Mouse (Mus musculus): ENCODE results near the gene Dcpp2. TPM values are rescaled to one million over a fixed set of nuclear protein-coding genes. Genes with fewer than 3 reads are reported as not detected.

Gene Dcpp2
- total and polyA plus RNA-seq, 3 experiments, result not detected

GRCm38 (mm10) chr17:23949068-23949467 is 68.4 kb downstream of the Dcpp2 start:
- Histone ChIP-seq H3K27me3 (ENCODE audit: control insufficient read depth in 1 of 2, insufficient read depth in 2 of 2, low read length in 2 of 2) (0 out of 4 replicates have a peak, but pooled peaks cover 0 to 1% of the 10 kb centered on the region in 2 experiments), H3K9ac (ENCODE audit: control insufficient read depth, low read depth, low read length, poor library complexity, severe bottlenecking) (no peak overlapping the region), H3K27ac (ENCODE audit: control insufficient read depth, low read depth, low read length) (no peak overlapping the region), H3K4me3 (ENCODE audit: control insufficient read depth in 1 of 2, insufficient read depth in 1 of 2, low read depth in 2 of 2, low read length in 2 of 2) (no peak overlapping the region), H3K9me3 (replicated peaks; ENCODE audit: insufficient read depth, low read length) (no peaks in the 10 kb centered on the region), H3K36me3 (ENCODE audit: control insufficient read depth in 1 of 2, insufficient read depth in 2 of 2, low read length in 2 of 2) (no peaks in the 10 kb centered on the region), H3K79me2 (ENCODE audit: control insufficient read depth, insufficient read depth, low read length, poor library complexity) (no peaks in the 10 kb centered on the region), H3K4me1 (ENCODE audit: control insufficient read depth in 1 of 2, insufficient read depth in 2 of 2, low read length in 2 of 2) (no peaks in the 10 kb centered on the region)
- TF ChIP-seq RAD21 (IDR thresholded peaks at IDR 0.05; ENCODE audit: low read depth, low read length), result no peak
- no peak for TF ChIP-seq NELFE (IDR thresholded peaks at IDR 0.05; ENCODE audit: low read depth, low read length)
- no peak for TF ChIP-seq EP300 (IDR thresholded peaks at IDR 0.05; ENCODE audit: low read depth in 1 of 2, low read length in 2 of 2)
- no peak for TF ChIP-seq NRF1 (IDR thresholded peaks at IDR 0.05; ENCODE audit: insufficient read depth, low read depth, low read length, poor library complexity, severe bottlenecking)
- TF ChIP-seq ZMIZ1 (IDR thresholded peaks at IDR 0.05; ENCODE audit: low read depth, low read length), result no peak
- TF ChIP-seq ZKSCAN1 (IDR thresholded peaks at IDR 0.05; ENCODE audit: low read depth, low read length), result no peak
- no peak for TF ChIP-seq MYC (IDR thresholded peaks at IDR 0.05; ENCODE audit: low read depth, low read length)
- TF ChIP-seq TCF12 (IDR thresholded peaks at IDR 0.05; ENCODE audit: low read depth, low read length), result no peak
- TF ChIP-seq SMC3 (IDR thresholded peaks at IDR 0.05; ENCODE audit: low read depth, low read length), result no peak
- no peak for TF ChIP-seq MYB (IDR thresholded peaks at IDR 0.05; ENCODE audit: low read depth, low read length)
- DNase-seq (ENCODE audit: low read depth, low spot score), result no peak

Other genes with a start within 250 kb of the Dcpp2 start
- 0.03 TPM in 1 of 2 replicates, not detected in the other for gene Mmp25, start 235.6 kb upstream of the Dcpp2 start, total RNA-seq (2012; rRNA removed)
- gene Mmp25, start 235.6 kb upstream of the Dcpp2 start, polyA plus RNA-seq (2012; ENCODE audit: insufficient read depth in 1 of 2, insufficient read length in 2 of 2, low read depth in 1 of 2, low replicate concordance in 2 of 2, missing spikeins in 1 of 2), result under 1 TPM in 1 of 2 experiments, not detected in 1; 0.01 TPM
- gene Bicdl2, start 220.4 kb upstream of the Dcpp2 start, total RNA-seq (2012; rRNA removed), result 0.08 TPM in 1 of 2 replicates, not detected in the other
- under 1 TPM in 1 of 2 experiments, not detected in 1; 0.17 TPM for gene Bicdl2, start 220.4 kb upstream of the Dcpp2 start, polyA plus RNA-seq (2012; ENCODE audit: insufficient read depth in 1 of 2, insufficient read length in 2 of 2, low read depth in 1 of 2, low replicate concordance in 2 of 2, missing spikeins in 1 of 2)
- 11.0 and 15.6 TPM in 2 replicates for gene Hcfc1r1, start 207.3 kb upstream of the Dcpp2 start, total RNA-seq (2012; rRNA removed)
- gene Hcfc1r1, start 207.3 kb upstream of the Dcpp2 start, polyA plus RNA-seq (2012; ENCODE audit: insufficient read depth in 1 of 2, insufficient read length in 2 of 2, low read depth in 1 of 2, low replicate concordance in 2 of 2, missing spikeins in 1 of 2), result 10 to 100 TPM in 1 of 2 experiments, not detected in 1; 81.6 TPM
- gene Thoc6, start 207.0 kb upstream of the Dcpp2 start, total RNA-seq (2012; rRNA removed), result 26.4 and 36.9 TPM in 2 replicates
- gene Thoc6, start 207.0 kb upstream of the Dcpp2 start, polyA plus RNA-seq (2012; ENCODE audit: insufficient read depth in 1 of 2, insufficient read length in 2 of 2, low read depth in 1 of 2, low replicate concordance in 2 of 2, missing spikeins in 1 of 2), result 10 to 100 TPM in 1 of 2 experiments, not detected in 1; 62.9 TPM
- gene Tnfrsf12a, start 203.4 kb upstream of the Dcpp2 start, total RNA-seq (2012; rRNA removed), result 15.4 and 18.8 TPM in 2 replicates
- gene Tnfrsf12a, start 203.4 kb upstream of the Dcpp2 start, polyA plus RNA-seq (2012; ENCODE audit: insufficient read depth in 1 of 2, insufficient read length in 2 of 2, low read depth in 1 of 2, low replicate concordance in 2 of 2, missing spikeins in 1 of 2), result 10 to 100 TPM in 1 of 2 experiments, not detected in 1; 14.7 TPM
- not detected in 2 replicates for gene Cldn6, start 201.6 kb upstream of the Dcpp2 start, total RNA-seq (2012; rRNA removed)
- not detected for gene Cldn6, start 201.6 kb upstream of the Dcpp2 start, polyA plus RNA-seq (2012; ENCODE audit: insufficient read depth in 1 of 2, insufficient read length in 2 of 2, low read depth in 1 of 2, low replicate concordance in 2 of 2, missing spikeins in 1 of 2)
- 0.19 and 0.26 TPM in 2 replicates for gene Cldn9, start 196.9 kb upstream of the Dcpp2 start, total RNA-seq (2012; rRNA removed)
- gene Cldn9, start 196.9 kb upstream of the Dcpp2 start, polyA plus RNA-seq (2012; ENCODE audit: insufficient read depth in 1 of 2, insufficient read length in 2 of 2, low read depth in 1 of 2, low replicate concordance in 2 of 2, missing spikeins in 1 of 2), result under 1 TPM in 1 of 2 experiments, not detected in 1; 0.18 TPM
- gene 1520401A03Rik, start 158.1 kb upstream of the Dcpp2 start, total RNA-seq (2012; rRNA removed), result not detected in 2 replicates
- not detected for gene 1520401A03Rik, start 158.1 kb upstream of the Dcpp2 start, polyA plus RNA-seq (2012; ENCODE audit: insufficient read depth in 1 of 2, insufficient read length in 2 of 2, low read depth in 1 of 2, low replicate concordance in 2 of 2, missing spikeins in 1 of 2)
- gene Pkmyt1, start 154.5 kb upstream of the Dcpp2 start, total RNA-seq (2012; rRNA removed), result 15.8 and 16.6 TPM in 2 replicates
- gene Pkmyt1, start 154.5 kb upstream of the Dcpp2 start, polyA plus RNA-seq (2012; ENCODE audit: insufficient read depth in 1 of 2, insufficient read length in 2 of 2, low read depth in 1 of 2, low replicate concordance in 2 of 2, missing spikeins in 1 of 2), result 10 to 100 TPM in 1 of 2 experiments, not detected in 1; 49.8 TPM
- 5.2 and 6.5 TPM in 2 replicates for gene Paqr4, start 140.0 kb upstream of the Dcpp2 start, total RNA-seq (2012; rRNA removed)
- gene Paqr4, start 140.0 kb upstream of the Dcpp2 start, polyA plus RNA-seq (2012; ENCODE audit: insufficient read depth in 1 of 2, insufficient read length in 2 of 2, low read depth in 1 of 2, low replicate concordance in 2 of 2, missing spikeins in 1 of 2), result 10 to 100 TPM in 1 of 2 experiments, not detected in 1; 10.7 TPM
- 0.10 TPM in 1 of 2 replicates, not detected in the other for gene Kremen2, start 135.0 kb upstream of the Dcpp2 start, total RNA-seq (2012; rRNA removed)
- under 1 TPM in 1 of 2 experiments, not detected in 1; 0.11 TPM for gene Kremen2, start 135.0 kb upstream of the Dcpp2 start, polyA plus RNA-seq (2012; ENCODE audit: insufficient read depth in 1 of 2, insufficient read length in 2 of 2, low read depth in 1 of 2, low replicate concordance in 2 of 2, missing spikeins in 1 of 2)
- gene Flywch1, start 109.3 kb upstream of the Dcpp2 start, total RNA-seq (2012; rRNA removed), result 14.8 and 15.3 TPM in 2 replicates
- 10 to 100 TPM in 1 of 2 experiments, not detected in 1; 29.7 TPM for gene Flywch1, start 109.3 kb upstream of the Dcpp2 start, polyA plus RNA-seq (2012; ENCODE audit: insufficient read depth in 1 of 2, insufficient read length in 2 of 2, low read depth in 1 of 2, low replicate concordance in 2 of 2, missing spikeins in 1 of 2)
- 0.62 and 0.69 TPM in 2 replicates for gene Flywch2, start 94.8 kb upstream of the Dcpp2 start, total RNA-seq (2012; rRNA removed)
- gene Flywch2, start 94.8 kb upstream of the Dcpp2 start, polyA plus RNA-seq (2012; ENCODE audit: insufficient read depth in 1 of 2, insufficient read length in 2 of 2, low read depth in 1 of 2, low replicate concordance in 2 of 2, missing spikeins in 1 of 2), result 1 to 10 TPM in 1 of 2 experiments, not detected in 1; 6.2 TPM
- gene Srrm2, start 90.3 kb upstream of the Dcpp2 start, total RNA-seq (2012; rRNA removed), result 56.2 and 68.9 TPM in 2 replicates
- gene Srrm2, start 90.3 kb upstream of the Dcpp2 start, polyA plus RNA-seq (2012; ENCODE audit: insufficient read depth in 1 of 2, insufficient read length in 2 of 2, low read depth in 1 of 2, low replicate concordance in 2 of 2, missing spikeins in 1 of 2), result 100 to 1,000 TPM; 505 to 988 TPM
- gene Elob, start 51.7 kb upstream of the Dcpp2 start, total RNA-seq (2012; rRNA removed), result 453 and 486 TPM in 2 replicates
- gene Elob, start 51.7 kb upstream of the Dcpp2 start, polyA plus RNA-seq (2012; ENCODE audit: insufficient read depth in 1 of 2, insufficient read length in 2 of 2, low read depth in 1 of 2, low replicate concordance in 2 of 2, missing spikeins in 1 of 2), result 100 to 1,000 TPM in 1 of 2 experiments, not detected in 1; 609 TPM
- 0.08 and 0.42 TPM in 2 replicates for gene Prss33, start 44.8 kb upstream of the Dcpp2 start, total RNA-seq (2012; rRNA removed)
- gene Prss33, start 44.8 kb upstream of the Dcpp2 start, polyA plus RNA-seq (2012; ENCODE audit: insufficient read depth in 1 of 2, insufficient read length in 2 of 2, low read depth in 1 of 2, low replicate concordance in 2 of 2, missing spikeins in 1 of 2), result 1 to 10 TPM in 1 of 2 experiments, not detected in 1; 1.0 TPM
- gene Prss32, start 37.0 kb upstream of the Dcpp2 start, total RNA-seq (2012; rRNA removed), result not detected in 2 replicates
- gene Prss32, start 37.0 kb upstream of the Dcpp2 start, polyA plus RNA-seq (2012; ENCODE audit: insufficient read depth in 1 of 2, insufficient read length in 2 of 2, low read depth in 1 of 2, low replicate concordance in 2 of 2, missing spikeins in 1 of 2), result under 1 TPM in 1 of 2 experiments, not detected in 1; 0.71 TPM
- gene Prss41, start 36.7 kb upstream of the Dcpp2 start, total RNA-seq (2012; rRNA removed), result 2.6 and 3.4 TPM in 2 replicates
- 10 to 100 TPM in 1 of 2 experiments, not detected in 1; 12.8 TPM for gene Prss41, start 36.7 kb upstream of the Dcpp2 start, polyA plus RNA-seq (2012; ENCODE audit: insufficient read depth in 1 of 2, insufficient read length in 2 of 2, low read depth in 1 of 2, low replicate concordance in 2 of 2, missing spikeins in 1 of 2)
- not detected in 2 replicates for gene Prss21, start 12.8 kb upstream of the Dcpp2 start, total RNA-seq (2012; rRNA removed)
- gene Prss21, start 12.8 kb upstream of the Dcpp2 start, polyA plus RNA-seq (2012; ENCODE audit: insufficient read depth in 1 of 2, insufficient read length in 2 of 2, low read depth in 1 of 2, low replicate concordance in 2 of 2, missing spikeins in 1 of 2), result not detected
- gene Dcpp1, start within 50 bp of the Dcpp2 start, total RNA-seq (2012; rRNA removed), result not detected in 2 replicates
- gene Dcpp1, start within 50 bp of the Dcpp2 start, polyA plus RNA-seq (2012; ENCODE audit: insufficient read depth in 1 of 2, insufficient read length in 2 of 2, low read depth in 1 of 2, low replicate concordance in 2 of 2, missing spikeins in 1 of 2), result not detected
- gene Dcpp3, start 36.6 kb downstream of the Dcpp2 start, total RNA-seq (2012; rRNA removed), result not detected in 2 replicates
- gene Dcpp3, start 36.6 kb downstream of the Dcpp2 start, polyA plus RNA-seq (2012; ENCODE audit: insufficient read depth in 1 of 2, insufficient read length in 2 of 2, low read depth in 1 of 2, low replicate concordance in 2 of 2, missing spikeins in 1 of 2), result not detected
- not detected in 2 replicates for gene Sbp, start 60.8 kb downstream of the Dcpp2 start, total RNA-seq (2012; rRNA removed)
- gene Sbp, start 60.8 kb downstream of the Dcpp2 start, polyA plus RNA-seq (2012; ENCODE audit: insufficient read depth in 1 of 2, insufficient read length in 2 of 2, low read depth in 1 of 2, low replicate concordance in 2 of 2, missing spikeins in 1 of 2), result not detected
- gene Sbpl, start 74.4 kb downstream of the Dcpp2 start, total RNA-seq (2012; rRNA removed), result not detected in 2 replicates
- gene Sbpl, start 74.4 kb downstream of the Dcpp2 start, polyA plus RNA-seq (2012; ENCODE audit: insufficient read depth in 1 of 2, insufficient read length in 2 of 2, low read depth in 1 of 2, low replicate concordance in 2 of 2, missing spikeins in 1 of 2), result not detected
- not detected in 2 replicates for gene Prss30, start 99.7 kb downstream of the Dcpp2 start, total RNA-seq (2012; rRNA removed)
- not detected for gene Prss30, start 99.7 kb downstream of the Dcpp2 start, polyA plus RNA-seq (2012; ENCODE audit: insufficient read depth in 1 of 2, insufficient read length in 2 of 2, low read depth in 1 of 2, low replicate concordance in 2 of 2, missing spikeins in 1 of 2)
- not detected in 2 replicates for gene Prss22, start 117.2 kb downstream of the Dcpp2 start, total RNA-seq (2012; rRNA removed)
- not detected for gene Prss22, start 117.2 kb downstream of the Dcpp2 start, polyA plus RNA-seq (2012; ENCODE audit: insufficient read depth in 1 of 2, insufficient read length in 2 of 2, low read depth in 1 of 2, low replicate concordance in 2 of 2, missing spikeins in 1 of 2)
- gene Prss27, start 157.3 kb downstream of the Dcpp2 start, total RNA-seq (2012; rRNA removed), result not detected in 2 replicates
- not detected for gene Prss27, start 157.3 kb downstream of the Dcpp2 start, polyA plus RNA-seq (2012; ENCODE audit: insufficient read depth in 1 of 2, insufficient read length in 2 of 2, low read depth in 1 of 2, low replicate concordance in 2 of 2, missing spikeins in 1 of 2)
- gene Kctd5, start 192.6 kb downstream of the Dcpp2 start, total RNA-seq (2012; rRNA removed), result 19.3 and 20.2 TPM in 2 replicates
- gene Kctd5, start 192.6 kb downstream of the Dcpp2 start, polyA plus RNA-seq (2012; ENCODE audit: insufficient read depth in 1 of 2, insufficient read length in 2 of 2, low read depth in 1 of 2, low replicate concordance in 2 of 2, missing spikeins in 1 of 2), result 10 to 100 TPM in 1 of 2 experiments, not detected in 1; 33.2 TPM